Mouse (Mus musculus): ENCODE results near the gene Sh3pxd2b. TPM values are rescaled to one million over a fixed set of nuclear protein-coding genes. Genes with fewer than 3 reads are reported as not detected.

Sh3pxd2b gene
- polyA plus RNA-seq, 1 experiment from 2014 or later, result 0.79 TPM

DNA sequence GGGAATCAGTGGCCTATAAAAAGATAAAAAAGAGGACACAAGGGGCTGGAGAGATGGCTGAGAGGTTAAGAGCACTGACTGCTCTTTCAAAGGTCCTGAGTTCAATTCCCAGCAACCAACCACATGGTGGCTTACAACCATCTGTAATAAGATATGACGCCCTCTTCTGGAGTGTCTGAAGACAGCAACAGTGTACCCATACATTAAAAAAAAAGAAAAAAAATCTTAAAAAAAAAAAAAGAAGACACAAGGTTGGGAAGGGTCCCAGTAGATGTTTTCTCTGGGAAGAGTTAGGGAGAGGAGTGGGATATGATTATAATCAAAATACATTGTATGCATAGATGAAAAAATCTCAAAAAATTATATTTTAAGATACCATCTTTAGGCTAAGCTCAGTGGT lies 97.5 kb downstream of the Sh3pxd2b start:
- WGBS (ENCODE audit: insufficient replicate concordance), result 64% methylated on average over 1 of the region's 1 CpGs

DNA sequence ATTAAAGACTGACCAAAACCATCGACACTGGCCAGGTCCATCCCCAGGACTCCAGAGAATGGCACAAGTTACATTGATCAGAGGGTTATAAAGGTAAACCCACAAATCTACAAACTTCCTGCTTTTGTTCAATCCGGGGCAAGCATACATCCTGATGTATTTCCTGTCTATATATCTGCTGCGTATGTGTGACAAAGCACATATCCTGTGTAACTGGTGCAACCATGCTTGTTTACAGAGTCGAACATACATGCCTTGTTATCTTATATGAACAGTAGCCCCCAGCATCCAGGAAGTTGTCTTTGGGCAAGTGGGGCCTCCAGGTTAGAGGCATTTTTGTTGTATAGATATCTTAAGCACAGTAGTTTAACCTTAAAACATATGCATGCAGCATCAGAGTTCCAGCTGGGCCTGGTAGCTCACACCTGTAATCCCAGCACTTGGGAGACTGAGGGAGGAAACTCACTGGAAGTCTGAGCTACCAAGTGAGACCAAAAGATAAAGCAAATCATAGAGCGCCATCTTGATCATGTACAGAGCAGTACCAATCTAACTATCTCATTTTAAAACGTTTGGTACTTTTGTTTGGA lies 98.1 kb downstream of the Sh3pxd2b start:
- Histone ChIP-seq H3K4me1 (ENCODE audit: insufficient read depth) (no peaks in the 10 kb centered on the region), H3K9me3 (ENCODE audit: low read length) (no peaks in the 10 kb centered on the region), H3K4me3 (ENCODE audit: low read depth, low read length) (no peak overlapping the region), H3K27me3 (ENCODE audit: insufficient read depth, low read length) (no peaks in the 10 kb centered on the region), H3K9ac (replicated peaks) (no peak overlapping the region), H3K4me2 (ENCODE audit: low read depth, low read length) (no peak overlapping the region), H3K36me3 (replicated peaks; ENCODE audit: insufficient read depth, low read length) (no peaks in the 10 kb centered on the region), H3K27ac (ENCODE audit: low read depth) (no peak overlapping the region)
- ATAC-seq, result no peak
- 31% methylated on average over 6 of the region's 6 CpGs for WGBS (ENCODE audit: insufficient replicate concordance)
- DNase-seq, result no peak
- TF ChIP-seq EP300 (IDR thresholded peaks at IDR 0.05; ENCODE audit: low read depth) (no peak), CTCF (IDR thresholded peaks at IDR 0.05; ENCODE audit: low read depth) (no peak)

More for the DNA sequence above, 97.5 kb downstream of the Sh3pxd2b start:
- Histone ChIP-seq H3K27ac (ENCODE audit: low read depth) (no peak overlapping the region), H3K4me1 (ENCODE audit: insufficient read depth) (no peaks in the 10 kb centered on the region), H3K9ac (replicated peaks) (no peak overlapping the region), H3K4me3 (ENCODE audit: low read depth, low read length) (no peak overlapping the region), H3K27me3 (ENCODE audit: insufficient read depth, low read length) (no peaks in the 10 kb centered on the region), H3K4me2 (ENCODE audit: low read depth, low read length) (no peak overlapping the region), H3K36me3 (replicated peaks; ENCODE audit: insufficient read depth, low read length) (no peaks in the 10 kb centered on the region), H3K9me3 (ENCODE audit: low read length) (no peaks in the 10 kb centered on the region)
- DNase-seq (no peak), ATAC-seq (no peak)
- no peak for TF ChIP-seq EP300 (IDR thresholded peaks at IDR 0.05; ENCODE audit: low read depth)
- no peak for TF ChIP-seq CTCF (IDR thresholded peaks at IDR 0.05; ENCODE audit: low read depth)

DNA sequence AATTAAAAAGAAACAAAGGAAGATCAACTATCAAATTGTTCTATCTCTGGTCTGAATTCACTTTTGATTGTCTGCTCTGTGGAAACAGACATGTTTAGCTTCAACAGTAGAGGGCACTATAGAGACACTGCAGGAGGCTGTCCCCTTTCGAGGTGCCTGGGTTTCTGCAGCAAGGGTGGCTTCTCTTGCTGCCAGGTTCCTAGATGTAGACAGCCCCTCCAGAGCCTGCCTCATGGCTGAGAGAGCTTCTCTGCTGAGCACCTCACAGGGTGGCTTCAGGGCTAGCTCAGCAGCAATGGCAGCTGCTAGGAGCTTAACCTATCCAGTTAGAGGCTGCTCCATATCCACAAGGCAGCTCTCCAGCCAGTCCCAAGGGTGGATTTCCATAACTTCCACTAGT lies 102.6 kb downstream of the Sh3pxd2b start:
- H3K4me2 ChIP-seq (ENCODE audit: low read depth, low read length), result no peak overlapping the region
- H3K9ac ChIP-seq (replicated peaks), result no peak overlapping the region
- H3K4me1 ChIP-seq (ENCODE audit: insufficient read depth), result peaks cover 7% of the 10 kb centered on the region; the same call in 1 of the 2 replicates
- DNase-seq (peak; percentile 33), ATAC-seq (no peak)
- H3K36me3 ChIP-seq (replicated peaks; ENCODE audit: insufficient read depth, low read length), result no peaks in the 10 kb centered on the region
- WGBS (ENCODE audit: insufficient replicate concordance), result 0% methylated on average over 1 of the region's 1 CpGs
- no peak overlapping the region for H3K27ac ChIP-seq (ENCODE audit: low read depth)
- H3K27me3 ChIP-seq (ENCODE audit: insufficient read depth, low read length), result no peaks in the 10 kb centered on the region
- TF ChIP-seq EP300 (IDR thresholded peaks at IDR 0.05; ENCODE audit: low read depth), result no peak
- TF ChIP-seq CTCF (IDR thresholded peaks at IDR 0.05; ENCODE audit: low read depth), result peak; percentile 85
- no peak overlapping the region for H3K4me3 ChIP-seq (ENCODE audit: low read depth, low read length)
- no peaks in the 10 kb centered on the region for H3K9me3 ChIP-seq (ENCODE audit: low read length)

DNA sequence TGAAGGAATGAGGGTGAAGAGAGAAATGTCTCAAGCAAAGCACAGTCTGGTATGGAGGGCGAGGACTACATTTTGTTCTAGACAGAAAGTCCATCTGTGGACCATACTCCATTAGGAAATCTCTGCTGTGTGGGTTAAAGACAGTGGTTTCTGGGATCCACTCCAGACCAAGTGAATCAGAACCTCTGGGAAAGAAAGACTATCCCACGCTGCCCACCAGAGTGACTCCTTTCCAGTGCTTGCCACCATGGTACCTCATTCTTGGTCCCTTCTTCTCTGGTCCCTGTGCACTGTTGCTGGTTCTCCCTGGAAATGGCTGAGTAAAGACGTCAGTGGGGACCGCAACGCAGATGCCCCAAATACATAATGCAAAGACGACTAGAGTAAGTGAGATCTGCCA lies 103.7 kb downstream of the Sh3pxd2b start:
- DNase-seq (no peak), ATAC-seq (no peak)
- no peak overlapping the region for H3K4me3 ChIP-seq (ENCODE audit: low read depth, low read length)
- H3K9me3 ChIP-seq (ENCODE audit: low read length), result no peaks in the 10 kb centered on the region
- H3K27ac ChIP-seq (ENCODE audit: low read depth), result no peak overlapping the region
- peaks cover 16% of the 10 kb centered on the region; the same call in 1 of the 2 replicates for H3K4me1 ChIP-seq (ENCODE audit: insufficient read depth)
- H3K27me3 ChIP-seq (ENCODE audit: insufficient read depth, low read length), result no peaks in the 10 kb centered on the region
- WGBS (ENCODE audit: insufficient replicate concordance), result 84% methylated on average over 6 of the region's 6 CpGs
- H3K9ac ChIP-seq (replicated peaks), result no peak overlapping the region
- no peak for TF ChIP-seq EP300 (IDR thresholded peaks at IDR 0.05; ENCODE audit: low read depth)
- H3K36me3 ChIP-seq (replicated peaks; ENCODE audit: insufficient read depth, low read length), result no peaks in the 10 kb centered on the region
- H3K4me2 ChIP-seq (ENCODE audit: low read depth, low read length), result no peak overlapping the region

DNA sequence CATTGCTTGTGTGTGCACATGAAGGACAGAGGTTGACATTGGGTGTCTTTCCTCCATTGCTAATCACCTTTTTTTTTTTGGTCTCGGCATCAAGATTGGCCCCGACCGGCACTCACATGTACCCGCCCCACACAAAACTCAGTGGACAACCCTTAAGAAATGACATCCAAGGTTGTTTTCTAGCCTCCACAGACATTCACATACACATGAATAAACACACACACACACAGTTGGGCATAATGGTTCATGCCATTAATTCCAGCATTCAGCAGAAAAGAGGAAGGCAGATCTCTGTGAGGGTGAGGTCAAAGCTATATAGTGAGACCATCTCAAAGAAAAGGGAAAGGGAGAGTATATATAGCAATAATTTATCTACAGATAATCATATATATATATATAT lies 105.1 kb downstream of the Sh3pxd2b start:
- DNase-seq (no peak), ATAC-seq (no peak)
- peaks cover 18% of the 10 kb centered on the region; the same call in 1 of the 2 replicates for H3K4me1 ChIP-seq (ENCODE audit: insufficient read depth)
- no peak overlapping the region for H3K9ac ChIP-seq (replicated peaks)
- H3K9me3 ChIP-seq (ENCODE audit: low read length), result no peaks in the 10 kb centered on the region
- no peak overlapping the region for H3K4me3 ChIP-seq (ENCODE audit: low read depth, low read length)
- H3K36me3 ChIP-seq (replicated peaks; ENCODE audit: insufficient read depth, low read length), result no peaks in the 10 kb centered on the region
- H3K27me3 ChIP-seq (ENCODE audit: insufficient read depth, low read length), result no peaks in the 10 kb centered on the region
- no peak for TF ChIP-seq EP300 (IDR thresholded peaks at IDR 0.05; ENCODE audit: low read depth)
- TF ChIP-seq CTCF (IDR thresholded peaks at IDR 0.05; ENCODE audit: low read depth), result no peak
- no peak overlapping the region for H3K4me2 ChIP-seq (ENCODE audit: low read depth, low read length)
- H3K27ac ChIP-seq (ENCODE audit: low read depth), result no peak overlapping the region
- WGBS (ENCODE audit: insufficient replicate concordance), result 93% methylated on average over 4 of the region's 4 CpGs

DNA sequence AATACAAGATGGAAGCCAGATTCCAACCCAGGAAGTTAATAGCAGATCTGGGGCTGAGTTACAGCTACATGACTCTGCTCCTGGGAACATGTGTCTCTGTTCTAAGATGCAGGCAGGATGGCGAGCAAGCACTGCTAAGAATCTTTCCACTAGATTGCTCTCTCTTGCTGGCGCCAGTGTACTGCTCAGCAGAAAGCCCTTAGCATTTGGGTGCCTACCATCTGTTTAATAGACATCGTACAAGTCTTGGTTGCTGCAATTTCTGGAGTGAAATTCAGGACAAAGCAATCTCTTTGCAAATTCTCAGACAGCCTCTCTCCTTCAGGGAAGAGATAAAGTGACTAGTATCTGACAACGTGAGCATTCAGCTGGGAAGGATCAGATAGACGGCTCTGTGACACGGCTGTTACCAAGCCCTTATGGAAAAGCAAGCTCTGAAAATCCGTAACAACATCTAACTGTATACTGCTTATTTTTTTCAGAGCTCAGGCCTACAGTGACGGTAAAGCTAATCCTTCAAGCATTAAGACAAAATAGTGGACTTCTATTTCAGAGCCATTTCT lies 105.8 kb downstream of the Sh3pxd2b start:
- H3K27me3 ChIP-seq (ENCODE audit: insufficient read depth, low read length), result no peaks in the 10 kb centered on the region
- TF ChIP-seq CTCF (IDR thresholded peaks at IDR 0.05; ENCODE audit: low read depth), result no peak
- TF ChIP-seq EP300 (IDR thresholded peaks at IDR 0.05; ENCODE audit: low read depth), result no peak
- ATAC-seq (no peak), DNase-seq (no peak)
- H3K27ac ChIP-seq (ENCODE audit: low read depth), result no peak overlapping the region
- WGBS (ENCODE audit: insufficient replicate concordance), result 75% methylated on average over 8 of the region's 8 CpGs
- peaks cover 18% of the 10 kb centered on the region; the same call in 1 of the 2 replicates for H3K4me1 ChIP-seq (ENCODE audit: insufficient read depth)
- no peaks in the 10 kb centered on the region for H3K9me3 ChIP-seq (ENCODE audit: low read length)
- H3K4me2 ChIP-seq (ENCODE audit: low read depth, low read length), result no peak overlapping the region
- no peaks in the 10 kb centered on the region for H3K36me3 ChIP-seq (replicated peaks; ENCODE audit: insufficient read depth, low read length)
- no peak overlapping the region for H3K9ac ChIP-seq (replicated peaks)
- H3K4me3 ChIP-seq (ENCODE audit: low read depth, low read length), result no peak overlapping the region
